Mouse (Mus musculus) gastrocnemius, postnatal 4 days (tissue): ENCODE data around the gene Gm28044. TPM values are rescaled to one million over a fixed set of nuclear protein-coding genes. Genes with fewer than 3 reads are reported as not detected.
"Not testable (repeated sequence)": the region's sequence is repeated elsewhere in the genome, so short reads cannot be mapped to it uniquely, and the experiment has no call there.

Experiments used
- DNase-seq, 2 experiments: peaks; one replicate each; pipeline ENCODE4 v3.0.0; 2021 to 2022; ENCODE audit warnings: low spot score in 2 of 2, mixed read lengths in 2 of 2
- long read RNA-seq, 2 experiments: library from polyadenylated mRNA; stranded (forward); transcript quantifications; one replicate each; pipeline ENCODE4 v2.0.0; 2021
- total RNA-seq, 2 experiments: library from RNA; stranded (reverse); gene quantifications; 2 replicates each; pipeline ENCODE4 v1.2.3; 2021

The Gm28044 gene
- total RNA-seq = 1 to 10 TPM in 1 of 2 experiments, under 1 TPM in 1; 0.93 to 1.5 TPM
- long read RNA-seq, experiment 1 = 0 reads
- long read RNA-seq, experiment 2, partial matches to known transcripts = 1 of 1 reads
- long read RNA-seq, experiment 2, other reads (novel, unspliced or antisense) = 0 of 1 reads

GRCm38 (mm10) chr13:67360131-67360744 lies at the start of gene Gm28044, which contains the start of gene Zfp953:
TSS of gene Gm28044 (minus strand) at chr13:67360536.
TSS of gene Zfp953 (minus strand) at chr13:67360605.
- DNase-seq = peak; percentile 61 to 83

DNA sequence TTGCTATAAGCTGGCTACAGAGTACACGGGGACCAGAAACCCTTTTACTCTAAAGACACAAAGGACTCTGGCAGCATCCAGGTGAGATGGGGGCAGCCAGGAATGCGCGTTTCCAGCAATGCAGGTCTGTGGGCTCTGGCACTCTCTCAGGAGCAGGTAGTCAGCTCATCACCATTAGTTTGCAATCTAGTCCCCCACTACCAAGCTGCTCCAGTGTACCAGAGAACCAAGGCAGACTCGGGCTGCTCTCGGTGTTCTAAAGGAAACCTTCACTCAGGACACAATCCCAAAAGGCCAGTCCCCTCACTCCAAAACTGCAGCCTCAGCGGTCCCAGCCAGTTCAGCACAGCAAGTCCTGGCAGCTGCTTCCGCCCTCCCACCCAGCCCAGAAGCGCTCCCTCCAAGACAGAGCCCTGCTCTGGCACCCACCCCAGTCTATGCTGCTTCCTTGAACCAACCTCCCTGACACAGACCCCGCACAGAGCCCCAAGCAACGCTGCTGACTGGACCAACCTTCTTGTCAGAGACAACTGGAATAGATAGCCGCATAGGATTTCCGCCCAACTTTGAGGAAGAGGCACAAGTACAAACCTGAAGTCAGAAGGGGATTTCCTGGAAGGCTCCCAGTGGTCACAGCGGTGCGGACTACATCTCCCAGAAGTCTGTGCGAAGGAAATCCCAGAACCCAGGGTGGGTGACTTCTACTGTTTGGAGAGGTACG lies 39.0 kb upstream of the Gm28044 start, which contains the start of gene Zfp429:
Zfp429 (minus strand) TSS at position 637 of the 721 bp plus-strand sequence.
- DNase-seq = peak; percentile 41 to 68

GRCm38 (mm10) chr13:67376255-67376654 lies 15.9 kb upstream of the Gm28044 start:
- not testable (repeated sequence) for DNase-seq

- peak in 1 of 2 experiments; percentile 48 for DNase-seq
Measured at GRCm38 (mm10) chr13:67375050-67375911, 14.9 kb upstream of the Gm28044 start, which contains the start of the genes Gm28041 and Zfp456. TSS of gene Gm28041 (minus strand) at chr13:67375733. TSS of gene Zfp456 (minus strand) at chr13:67375810.

GRCm38 (mm10) chr13:67351854-67352253 lies 8.5 kb downstream of the Gm28044 start:
- DNase-seq = no peak

- no peak for DNase-seq
Measured at GRCm38 (mm10) chr13:67343422-67343821, 16.9 kb downstream of the Gm28044 start.

DNA sequence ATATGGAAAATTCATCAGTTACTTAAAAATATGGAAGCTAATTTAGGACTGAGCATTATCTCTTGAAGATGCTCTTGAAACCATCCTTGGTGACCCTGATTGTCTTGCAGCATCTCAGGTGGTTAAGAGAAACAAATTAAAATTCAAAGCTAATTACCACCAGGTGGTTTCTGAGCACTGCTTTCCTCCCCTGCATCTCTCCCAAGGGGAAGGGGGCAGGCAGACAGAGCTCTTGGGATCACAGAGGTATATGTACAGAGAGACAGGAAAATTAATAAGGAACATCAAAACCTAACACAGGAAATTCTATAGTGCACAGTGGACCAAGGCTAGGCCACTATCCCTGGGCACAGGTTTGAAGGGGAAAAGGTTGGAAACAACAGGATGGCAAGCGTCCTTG lies 27.5 kb downstream of the Gm28044 start:
- no peak for DNase-seq

DNA sequence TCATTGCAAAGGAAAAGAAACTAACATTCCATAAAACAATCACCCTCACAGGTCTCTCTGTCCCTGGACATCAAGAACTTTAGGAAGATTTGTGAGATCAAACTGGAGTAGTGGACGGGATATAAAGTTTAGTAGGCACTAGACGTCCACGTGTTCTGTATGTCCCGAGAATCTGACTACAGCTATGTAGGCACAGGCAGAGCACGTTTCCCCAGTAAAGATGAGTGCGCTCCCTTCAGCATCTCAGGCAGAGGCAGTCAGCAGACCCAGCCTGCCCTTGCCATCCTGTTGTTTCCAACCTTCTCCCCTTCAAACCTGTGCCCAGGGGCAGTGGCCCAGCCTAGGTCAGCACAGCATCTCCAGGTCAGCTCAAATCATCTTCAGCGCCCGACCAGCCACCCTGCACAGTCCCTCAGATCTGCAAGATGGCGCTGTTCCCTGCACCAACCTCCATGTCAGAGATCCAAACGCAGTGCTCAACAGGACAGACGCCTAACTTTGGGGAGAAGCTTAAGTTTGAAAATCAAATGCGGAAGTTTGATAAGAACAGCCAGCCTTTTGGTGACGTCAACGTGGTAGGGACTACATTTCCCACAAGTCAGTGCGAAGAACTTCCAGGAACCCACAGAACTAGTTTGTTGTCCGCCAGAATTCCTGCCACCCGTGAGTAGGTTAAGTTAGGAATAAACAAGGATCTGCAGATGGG lies 28.2 kb downstream of the Gm28044 start, which contains the start of gene Zfp595:
Zfp595 (minus strand) TSS at position 552 of the 706 bp plus-strand sequence.
- peak; percentile 45 to 70 for DNase-seq

GRCm38 (mm10) chr13:67306718-67307117 lies 53.6 kb downstream of the Gm28044 start:
- DNase-seq = no peak

DNA sequence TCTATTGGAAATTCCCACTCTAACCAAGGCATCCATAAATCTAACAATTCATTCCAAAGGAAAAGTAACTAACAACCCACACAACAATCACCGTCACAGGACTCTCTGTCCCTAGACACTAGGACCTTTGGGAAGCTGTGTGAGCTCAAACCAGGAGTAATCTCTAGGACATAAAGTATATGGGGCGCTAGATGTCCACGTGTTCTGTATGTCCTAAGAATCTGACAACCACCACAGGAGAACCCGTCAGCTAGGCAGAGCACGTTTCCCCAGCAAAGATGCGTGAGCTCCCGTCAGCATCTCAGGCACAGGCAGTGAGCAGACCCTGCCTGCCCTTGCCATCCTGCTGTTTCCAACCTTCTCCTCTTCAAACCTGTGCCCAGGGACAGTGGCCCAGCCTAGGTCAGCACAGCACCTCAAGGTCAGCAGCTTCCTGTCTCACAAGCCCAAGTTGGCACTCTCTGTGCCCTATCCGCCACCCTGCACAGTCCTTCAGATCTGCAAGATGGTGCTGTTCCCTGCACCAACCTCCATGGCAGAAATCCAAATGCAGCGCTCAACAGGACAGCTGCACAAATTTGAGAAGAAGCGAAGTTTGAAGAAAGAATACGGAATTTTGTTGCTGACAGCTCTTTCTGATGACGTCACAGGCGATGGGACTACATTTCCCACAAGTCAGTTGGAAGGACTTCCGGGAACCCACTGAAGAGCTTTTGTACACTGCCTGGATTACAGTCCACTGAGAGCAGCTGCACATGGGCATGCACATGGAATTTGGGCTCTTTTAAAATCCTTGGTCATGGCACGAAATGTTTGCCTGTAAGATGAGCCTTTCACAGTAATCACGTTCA lies 54.3 kb downstream of the Gm28044 start, which contains the start of gene Zfp457:
Zfp457 (minus strand) TSS at position 664 of the 851 bp plus-strand sequence.
- DNase-seq = peak; percentile 52 to 81

DNA sequence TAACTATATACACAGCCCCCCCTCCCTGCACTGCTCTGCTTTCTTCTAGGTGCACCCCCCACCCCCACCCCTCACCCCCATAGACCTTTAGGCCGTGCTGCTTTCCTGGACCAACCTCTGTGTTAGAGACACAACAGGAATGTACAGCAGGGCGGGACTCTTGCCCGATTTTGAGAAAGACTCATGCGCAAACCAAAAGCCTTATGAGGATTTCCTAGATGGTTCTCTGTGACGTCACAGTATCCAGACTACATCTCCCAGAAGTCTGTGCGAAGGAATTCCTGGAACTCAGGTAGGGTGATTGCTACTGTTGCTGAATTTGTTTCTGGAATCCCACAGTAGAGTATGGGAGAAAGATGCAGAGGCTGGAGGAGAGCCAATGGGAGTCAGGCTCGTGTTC lies 82.0 kb downstream of the Gm28044 start, which contains the start of gene Zfp458:
Zfp458 (minus strand) TSS at position 153 of the 400 bp plus-strand sequence.
- DNase-seq = no peak

DNA sequence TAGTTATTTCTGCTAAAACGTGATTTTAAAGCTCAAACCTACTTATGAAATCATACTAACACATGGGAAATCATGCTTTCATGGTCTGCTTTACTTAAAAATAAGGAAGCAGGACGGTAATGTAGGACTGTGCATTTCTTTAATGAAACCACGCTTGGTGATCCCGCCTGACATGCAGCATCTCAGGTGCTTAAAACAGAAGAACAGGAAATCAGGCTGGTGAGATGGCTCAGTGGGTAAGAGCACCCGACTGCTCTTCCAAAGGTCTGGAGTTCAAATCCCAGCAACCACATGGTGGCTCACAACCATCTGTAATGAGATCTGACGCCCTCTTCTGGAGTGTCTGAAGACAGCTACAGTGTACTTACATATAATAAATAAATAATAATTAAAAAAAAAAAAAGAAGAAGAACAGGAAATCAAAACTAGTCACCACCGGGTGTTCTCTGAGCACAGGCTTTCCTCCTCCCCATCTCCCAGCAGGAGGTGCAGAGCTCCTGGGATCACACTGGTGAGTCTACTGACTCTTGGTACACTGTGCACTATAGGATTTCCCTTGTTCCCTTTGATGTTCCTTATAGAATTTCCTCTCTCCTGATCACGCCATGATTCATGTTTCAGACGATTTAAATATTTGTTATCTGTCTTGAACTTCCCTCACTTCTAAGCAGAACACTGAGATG lies 90.8 kb downstream of the Gm28044 start:
- DNase-seq = not testable (repeated sequence)

DNA sequence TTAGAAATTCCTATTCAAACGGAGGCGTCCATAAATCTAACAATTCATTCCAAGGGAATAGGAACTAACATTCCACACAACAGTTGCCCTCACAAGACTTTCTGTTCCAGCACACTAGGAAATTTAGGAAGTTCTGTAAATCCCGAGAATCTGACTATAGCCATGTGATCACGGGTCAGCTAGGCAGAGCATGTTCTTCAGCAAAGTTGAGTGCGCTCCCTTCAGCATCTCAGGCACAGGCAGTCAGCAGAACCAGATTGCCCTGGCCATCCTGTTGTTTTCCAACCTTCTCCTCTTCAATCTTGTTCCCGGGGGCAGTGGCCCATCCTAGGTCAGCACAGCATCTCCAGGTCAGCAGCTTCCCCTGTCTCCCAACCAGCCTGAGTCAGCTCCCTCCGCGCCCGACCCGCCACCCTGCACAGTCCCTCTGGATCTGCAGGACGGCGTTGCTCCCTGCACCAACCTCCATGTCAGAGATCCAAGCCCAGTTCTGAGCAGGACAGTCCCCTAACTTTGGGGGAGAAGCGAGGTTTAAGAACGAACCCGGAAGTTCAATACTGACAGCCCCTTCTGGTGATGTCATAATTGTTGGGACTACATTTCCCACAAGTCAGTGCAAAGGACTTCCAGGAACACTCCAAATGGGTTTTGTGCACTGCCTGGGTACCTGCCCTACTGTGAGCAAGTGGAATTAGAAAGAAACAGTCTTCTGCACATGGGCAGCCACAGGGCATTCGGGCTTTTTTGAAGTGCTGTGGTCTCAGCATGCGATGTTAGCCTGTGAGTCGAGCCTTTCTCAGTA lies 91.6 kb downstream of the Gm28044 start:
- peak in 1 of 2 experiments; percentile 46 for DNase-seq
